23 mouse cellular contexts compared by ENCODE assay signal in the genomic region with DNA sequence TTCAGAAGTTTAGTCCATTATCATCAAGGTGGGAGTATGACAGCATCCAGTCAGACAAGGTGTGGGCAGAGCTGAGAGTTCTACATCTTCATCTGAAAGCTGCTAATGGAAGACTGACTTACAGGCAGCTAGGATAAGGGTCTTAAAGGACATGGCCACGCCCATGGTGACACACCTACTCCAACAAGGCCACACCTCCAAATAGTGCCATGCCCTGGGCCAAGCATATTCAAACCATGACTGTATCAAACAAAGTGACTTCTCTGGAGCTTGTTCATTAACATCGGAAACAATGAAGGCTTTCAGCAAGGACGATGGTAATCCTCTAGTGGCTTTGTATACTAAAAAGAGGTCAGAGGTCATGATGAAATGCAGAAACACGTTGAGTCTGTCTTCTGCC.
DNase-seq lines count a peak whose midpoint lies in the region.
"Had no signal": no experiment of that assay in that cellular context is flagged by ENCODE, and none has a peak within 500 bp of the region (broad histone marks: within the 10 kb centered on the region; RNA-seq: fewer than 3 reads in every experiment).

No protein-coding gene starts in this region.

- H3K4me3 ChIP-seq in limb, embryonic 10.5 days, result no peak overlapping the region
- H3K4me3 ChIP-seq in midbrain, embryonic 10.5 days, result no peak overlapping the region

- H3K27me3 ChIP-seq in limb, embryonic 10.5 days (ENCODE audit: low read depth, poor library complexity, severe bottlenecking), result no peaks in the 10 kb centered on the region
- H3K27me3 ChIP-seq in midbrain, embryonic 10.5 days (ENCODE audit: low read depth, poor library complexity, severe bottlenecking), result no peaks in the 10 kb centered on the region
- H3K27me3 ChIP-seq: CH12.LX, Patski had no signal

- no peaks in the 10 kb centered on the region for H3K36me3 ChIP-seq in limb, embryonic 10.5 days
- no peaks in the 10 kb centered on the region for H3K36me3 ChIP-seq in midbrain, embryonic 10.5 days
- H3K36me3 ChIP-seq: G1E had no signal

- peak; percentile 81 for DNase-seq in heart, adult 11 months
- DNase-seq in heart, adult 8-10 months (ENCODE audit: low spot score), result no peak
- peak; percentile 59 for DNase-seq in ES-CJ7 (ENCODE audit: low read depth, low spot score)
- peak; percentile 60 for DNase-seq in R1 (ENCODE audit: low read depth, low spot score)
- DNase-seq in ZHBTc4 (ENCODE audit: low read depth, low spot score), result peak; percentile 69
- no peak for DNase-seq in limb, embryonic 10.5 days (ENCODE audit: low spot score)
- DNase-seq in midbrain, embryonic 10.5 days (ENCODE audit: low spot score), result no peak
- no peak for DNase-seq in gastrocnemius, postnatal 4 days (ENCODE audit: low spot score in 2 of 2)
- DNase-seq: adrenal gland, adult 2 months; adrenal gland, adult 8-10 months; adrenal gland, postnatal 10 days; adrenal gland, postnatal 14 days; adrenal gland, postnatal 25 days; adrenal gland, postnatal 36 days; B cell, adult 2 months; cerebellum, adult 11 months; cerebellum, adult 11-12 months; cerebellum, adult 18-20 months; cerebellum, adult 2 months; cerebellum, adult 8-10 months had no signal

- H3K9me3 ChIP-seq in limb, embryonic 10.5 days (replicated peaks), result no peaks in the 10 kb centered on the region
- H3K9me3 ChIP-seq in midbrain, embryonic 10.5 days (replicated peaks), result no peaks in the 10 kb centered on the region
- H3K9me3 ChIP-seq: G1E had no signal

- no peak overlapping the region for H3K27ac ChIP-seq in limb, embryonic 10.5 days
- H3K27ac ChIP-seq in midbrain, embryonic 10.5 days (replicated peaks), result no peak overlapping the region

- 70% methylated on average over 4 of the region's 4 CpGs for WGBS in limb, embryonic 10.5 days
- 64% methylated on average over 4 of the region's 4 CpGs for WGBS in midbrain, embryonic 10.5 days

- no peaks in the 10 kb centered on the region for H3K4me1 ChIP-seq in limb, embryonic 10.5 days
- H3K4me1 ChIP-seq in midbrain, embryonic 10.5 days, result 0 out of 2 replicates have a peak, but pooled peaks cover 4% of the 10 kb centered on the region

Comparison
In these comparisons a context has a peak if more than half of its experiments do, and no peak if none do; other contexts are left out.
1. DNase-seq: peak in heart, adult 11 months (single experiment), ES-CJ7 (single experiment), R1 (single experiment) and ZHBTc4 (single experiment); none in heart, adult 8-10 months (single experiment), limb, embryonic 10.5 days (single experiment), midbrain, embryonic 10.5 days (single experiment) and gastrocnemius, postnatal 4 days (0 of 2).